Mouse (Mus musculus) liver, postnatal 0 days (tissue): Measurements from ENCODE around the gene Nat8f4.

ENCODE experiments used
- CTCF ChIP-seq: sonication (generic); IDR thresholded peaks from 2 replicates; pipeline ENCODE4 v1.5.1; 2016; ENCODE audit warnings: antibody characterized with exemption, low read depth
- EP300 ChIP-seq: IDR thresholded peaks from 2 replicates; pipeline ENCODE4 v1.6.1; 2016; ENCODE audit warnings: antibody characterized with exemption, low read depth, mild to moderate bottlenecking

DNA sequence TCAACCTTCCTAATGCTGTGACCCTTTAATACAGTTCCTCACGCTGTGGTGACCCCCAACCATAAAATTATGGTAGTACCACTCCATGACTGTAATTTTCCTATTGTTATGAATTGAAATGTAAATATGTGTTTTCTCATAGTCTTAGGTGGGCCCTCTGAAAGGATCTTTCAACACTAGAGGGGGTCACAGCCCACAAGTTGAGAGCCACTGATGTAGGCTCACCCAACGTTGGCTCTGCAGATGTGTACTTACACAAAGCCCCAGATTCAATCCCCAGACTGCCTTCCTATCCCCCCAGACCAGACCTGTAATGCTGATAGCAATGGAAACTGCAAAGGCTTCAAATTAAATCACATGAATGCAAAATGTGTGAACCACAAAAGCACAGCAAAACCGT lies 31.0 kb upstream of the Nat8f4 start:
- TF ChIP-seq CTCF (peak; percentile 33; the same call in 1 of the 2 replicates), EP300 (no peak)
